Mouse (Mus musculus) spleen, adult 2 months (tissue): ENCODE results near the gene Endou.
"Not testable (repeated sequence)": the region's sequence is repeated elsewhere in the genome, so short reads cannot be mapped to it uniquely, and the experiment has no call there.

Source experiments
- CTCF ChIP-seq: fragments of 200-500 bp; IDR thresholded peaks from 2 replicates; pipeline ENCODE4 v1.5.1; 2011; ENCODE audit warnings: mild to moderate bottlenecking, inconsistent platforms; ENCODE audit not compliant: insufficient read depth, insufficient read length, insufficient replicate concordance; ENCODE audit errors: extremely low read depth
- POLR2A ChIP-seq: fragments of 200-500 bp; IDR thresholded peaks from 2 replicates; pipeline ENCODE4 v1.6.1; 2011; ENCODE audit warnings: low read depth, low read length, inconsistent platforms

- TF ChIP-seq POLR2A, CTCF: not testable (repeated sequence)
Measured at GRCm38 (mm10) chr15:97668158-97668877, 62.8 kb downstream of the Endou start.
